Mouse (Mus musculus) liver, embryonic 16.5 days (tissue): Measurements from ENCODE around the gene Zfp322a. TPM values are rescaled to one million over a fixed set of nuclear protein-coding genes. Genes with fewer than 3 reads are reported as not detected.

ENCODE experiments used
- ATAC-seq: fragments of 200-750 bp; cut with Nextera tagmentation; 2 replicates; pipeline ENCODE4 v1.8.0; 2017; ENCODE audit warnings: low read depth, mild to moderate bottlenecking, moderate number of reproducible peaks, moderate library complexity
- H3K27ac ChIP-seq: fragments of 300-500 bp; sonication (generic); 2 replicates; pipeline ENCODE4 v1.5.1; 2014; ENCODE audit warnings: mild to moderate bottlenecking, low read length
- H3K27me3 ChIP-seq: fragments of 300-500 bp; sonication (generic); 2 replicates; pipeline ENCODE4 v1.6.1; 2014; ENCODE audit warnings: low read depth, low read length, mixed read lengths; ENCODE audit not compliant: control insufficient read depth, insufficient read depth
- H3K36me3 ChIP-seq: fragments of 300-500 bp; sonication (generic); 2 replicates; pipeline ENCODE4 v1.6.1; 2014; ENCODE audit warnings: mild to moderate bottlenecking; ENCODE audit not compliant: control insufficient read depth, insufficient read depth
- H3K4me1 ChIP-seq: fragments of 300-500 bp; sonication (generic); 2 replicates; pipeline ENCODE4 v1.6.1; 2014; ENCODE audit warnings: low read depth, low read length, mixed read lengths; ENCODE audit not compliant: control insufficient read depth
- H3K4me2 ChIP-seq: fragments of 300-500 bp; sonication (generic); 2 replicates; pipeline ENCODE4 v1.6.1; 2014; ENCODE audit warnings: low read depth, low read length, mixed read lengths
- H3K4me3 ChIP-seq: fragments of 300-500 bp; sonication (generic); 2 replicates; pipeline ENCODE4 v1.5.1; 2014; ENCODE audit warnings: low read depth, mild to moderate bottlenecking, low read length
- H3K9ac ChIP-seq: fragments of 300-500 bp; sonication (generic); 2 replicates; pipeline ENCODE4 v1.6.1; 2014; ENCODE audit warnings: low read depth, low read length
- H3K9me3 ChIP-seq: fragments of 300-500 bp; sonication (generic); replicated peaks from 2 replicates; pipeline ENCODE4 v1.6.1; 2016; ENCODE audit warnings: low read length; ENCODE audit not compliant: control insufficient read depth
- WGBS: fragments of 180-500 bp; shearing (Covaris S2); extraction: QIAGEN DNeasy Blood & Tissue Kit; methylation state at CpG from one replicate; pipeline ENCODE4 v1.1.7; 2014; ENCODE audit not compliant: insufficient replicate concordance; 5-methylcytosine and 5-hydroxymethylcytosine counted together
- polyA plus RNA-seq: library from polyadenylated mRNA; unstranded; fragments of >200 nt; fragmentation: Nextera tagmentation; extraction: Ambion mirVana; gene quantifications from 2 replicates; pipeline ENCODE4 v1.2.1, GENCODE M21; 2015

The Zfp322a gene
- 12.0 and 13.1 TPM in 2 replicates for polyA plus RNA-seq

- Histone ChIP-seq H3K27ac (peak within 1 kb of the TSS; percentile 88), H3K4me1 (peaks cover 9% of the 10 kb centered on the region), H3K27me3 (no peaks in the 10 kb centered on the region), H3K9me3 (no peaks in the 10 kb centered on the region), H3K36me3 (no peaks in the 10 kb centered on the region; the same call in 1 of the 2 replicates), H3K9ac (peak within 1 kb of the TSS; percentile 92), H3K4me2 (peak within 1 kb of the TSS; percentile 84), H3K4me3 (peak within 1 kb of the TSS; percentile 90)
- peak; percentile 100 for ATAC-seq
- WGBS = under 1% methylated on average over 55 of the region's 55 CpGs
Measured at GRCm38 (mm10) chr13:23368583-23369420, at the start of gene Zfp322a. Gene Zfp322a, minus strand, starts transcription at chr13:23369208.

GRCm38 (mm10) chr13:23412630-23413521, 43.9 kb upstream of the Zfp322a start:
- WGBS = under 1% methylated on average over 28 of the region's 28 CpGs
- Histone ChIP-seq H3K4me1 (peaks cover 7% of the 10 kb centered on the region; the same call in 1 of the 2 replicates), H3K36me3 (no peaks in the 10 kb centered on the region), H3K9ac (0 out of 2 replicates have a peak overlapping the region, but pooled peaks have one; percentile 32), H3K27ac (no peak overlapping the region), H3K4me3 (peak overlapping the region; percentile 55), H3K4me2 (peak overlapping the region; percentile 74), H3K27me3 (peaks cover 3% of the 10 kb centered on the region), H3K9me3 (no peaks in the 10 kb centered on the region)
- peak; percentile 73 for ATAC-seq

- Histone ChIP-seq H3K4me2 (peak overlapping the region; percentile 74), H3K9me3 (no peaks in the 10 kb centered on the region), H3K27ac (no peak overlapping the region), H3K27me3 (peaks cover 3% of the 10 kb centered on the region), H3K9ac (0 out of 2 replicates have a peak overlapping the region, but pooled peaks have one; percentile 32), H3K4me1 (peaks cover 7% of the 10 kb centered on the region; the same call in 1 of the 2 replicates), H3K4me3 (peak overlapping the region; percentile 55), H3K36me3 (no peaks in the 10 kb centered on the region)
- ATAC-seq = no peak; the same call in 1 of the 2 replicates
- under 1% methylated on average over 20 of the region's 20 CpGs for WGBS
Measured at GRCm38 (mm10) chr13:23412211-23412629, 43.2 kb upstream of the Zfp322a start.

GRCm38 (mm10) chr13:23411311-23412210, 42.6 kb upstream of the Zfp322a start:
- WGBS = 7% methylated on average over 29 of the region's 29 CpGs
- no peaks in the 10 kb centered on the region for H3K36me3 ChIP-seq
- peaks cover 7% of the 10 kb centered on the region; the same call in 1 of the 2 replicates for H3K4me1 ChIP-seq
- no peak overlapping the region for H3K9ac ChIP-seq
- peaks cover 3% of the 10 kb centered on the region for H3K27me3 ChIP-seq
- H3K9me3 ChIP-seq = no peaks in the 10 kb centered on the region
- ATAC-seq = 0 out of 2 replicates have a peak, but pooled peaks have one; percentile 32
- H3K4me2 ChIP-seq = peak overlapping the region; percentile 74
- H3K27ac ChIP-seq = no peak overlapping the region
- peak overlapping the region; percentile 55 for H3K4me3 ChIP-seq

GRCm38 (mm10) chr13:23410632-23411031, 41.6 kb upstream of the Zfp322a start:
- no peak overlapping the region for H3K27ac ChIP-seq
- ATAC-seq = no peak
- peaks cover 3% of the 10 kb centered on the region for H3K27me3 ChIP-seq
- H3K9me3 ChIP-seq = no peaks in the 10 kb centered on the region
- H3K4me3 ChIP-seq = no peak overlapping the region
- H3K9ac ChIP-seq = no peak overlapping the region
- H3K4me2 ChIP-seq = no peak overlapping the region
- no peaks in the 10 kb centered on the region for H3K36me3 ChIP-seq
- 57% methylated on average over 9 of the region's 9 CpGs for WGBS
- peaks cover 7% of the 10 kb centered on the region; the same call in 1 of the 2 replicates for H3K4me1 ChIP-seq

GRCm38 (mm10) chr13:23402626-23403025, 33.6 kb upstream of the Zfp322a start:
- Histone ChIP-seq H3K9ac (no peak overlapping the region), H3K27me3 (no peaks in the 10 kb centered on the region; the same call in none of the 2 replicates), H3K4me2 (peak overlapping the region; percentile 81; the same call in 1 of the 2 replicates), H3K9me3 (no peaks in the 10 kb centered on the region), H3K4me3 (no peak overlapping the region; the same call in 1 of the 2 replicates), H3K36me3 (no peaks in the 10 kb centered on the region), H3K27ac (no peak overlapping the region), H3K4me1 (peaks cover 15% of the 10 kb centered on the region)
- 3% methylated on average over 2 of the region's 2 CpGs for WGBS
- 0 out of 2 replicates have a peak, but pooled peaks have one; percentile 27 for ATAC-seq

- H3K27ac ChIP-seq = no peak overlapping the region
- peak; percentile 62 for ATAC-seq
- H3K4me2 ChIP-seq = peak overlapping the region; percentile 81
Measured at GRCm38 (mm10) chr13:23401683-23402527, 32.9 kb upstream of the Zfp322a start.

More at GRCm38 (mm10) chr13:23401683-23402527, 32.9 kb upstream of the Zfp322a start:
- no peaks in the 10 kb centered on the region for H3K36me3 ChIP-seq
- H3K9me3 ChIP-seq = no peaks in the 10 kb centered on the region
- peaks cover 4% of the 10 kb centered on the region for H3K27me3 ChIP-seq
- H3K9ac ChIP-seq = peak overlapping the region; percentile 60
- WGBS = 3% methylated on average over 19 of the region's 19 CpGs
- peak overlapping the region; percentile 58 for H3K4me3 ChIP-seq
- peaks cover 15% of the 10 kb centered on the region for H3K4me1 ChIP-seq
